Mouse (Mus musculus): ENCODE measurements around the gene Gm4869. TPM values are rescaled to one million over a fixed set of nuclear protein-coding genes. Genes with fewer than 3 reads are reported as not detected.
"Not testable (repeated sequence)": the region's sequence is repeated elsewhere in the genome, so short reads cannot be mapped to it uniquely, and the experiment has no call there.

Gene Gm4869
- not detected in 2 replicates for total RNA-seq (2017)

DNA sequence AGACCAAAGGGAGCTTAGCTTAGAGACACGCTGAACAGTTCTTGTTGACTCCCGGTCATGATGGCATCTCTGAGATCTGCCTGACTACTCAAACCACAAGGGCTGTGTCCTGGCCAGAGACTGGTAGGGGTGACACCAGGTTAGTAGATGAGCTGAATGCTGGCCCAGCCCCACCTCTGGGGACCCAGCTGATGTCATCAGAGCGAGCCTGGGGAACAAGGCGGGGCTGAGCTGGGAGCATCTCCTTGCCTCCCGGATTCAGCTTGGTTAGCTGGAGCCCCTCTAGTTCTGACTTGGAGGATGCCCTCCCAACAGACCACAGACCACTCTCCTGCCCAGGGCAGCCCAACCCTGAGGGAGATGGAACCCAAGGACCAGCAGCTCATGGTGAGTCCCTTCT, at the start of gene Gm4869:
TSS of gene Gm4869 (plus strand) at position 301 of the 400 bp plus-strand sequence.
- ATAC-seq (replicated peaks; ENCODE audit: low read depth, poor library complexity, severe bottlenecking), result no peak

DNA sequence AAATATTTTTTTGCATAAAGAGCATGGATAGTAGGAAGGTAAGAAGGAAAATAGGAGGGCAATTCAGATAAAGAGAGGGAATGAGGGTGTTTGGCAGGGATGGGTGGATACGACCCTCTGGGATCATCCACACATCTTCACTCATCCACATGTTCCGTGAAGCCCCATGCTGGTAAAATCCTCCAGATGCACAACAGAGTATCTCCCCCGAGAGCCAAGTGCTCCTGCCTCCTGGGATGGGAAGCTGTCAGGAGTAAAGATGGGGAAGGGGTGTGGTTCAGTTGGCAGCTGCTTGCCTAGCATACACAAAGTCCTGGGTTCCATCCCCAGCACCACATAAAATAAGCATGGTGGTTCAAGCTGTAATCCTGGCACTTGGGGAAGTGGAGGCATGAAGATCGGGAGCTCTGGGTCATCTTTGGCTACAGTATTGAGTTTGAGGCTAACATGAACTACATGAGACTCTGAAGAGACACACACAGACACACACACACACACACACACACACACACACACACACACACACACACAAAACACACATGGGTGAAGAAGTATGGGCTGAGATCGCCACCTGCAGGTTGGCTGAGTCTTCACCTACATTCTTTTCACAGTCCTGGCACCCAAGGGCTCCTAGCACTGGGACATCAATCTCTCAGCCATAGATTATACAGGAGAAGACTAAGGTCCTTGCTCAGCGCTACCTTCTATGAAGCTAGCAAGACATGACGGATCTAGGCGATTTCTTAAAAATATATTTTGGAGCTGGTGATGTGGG, 49.1 kb upstream of the Gm4869 start:
- peak; percentile 83 for ATAC-seq (replicated peaks; ENCODE audit: low read depth, poor library complexity, severe bottlenecking)

- no peak for ATAC-seq (replicated peaks; ENCODE audit: low read depth, poor library complexity, severe bottlenecking)
These were observed 42.7 kb upstream of the Gm4869 start for GRCm38 (mm10) chr5:140402640-140403270.

DNA sequence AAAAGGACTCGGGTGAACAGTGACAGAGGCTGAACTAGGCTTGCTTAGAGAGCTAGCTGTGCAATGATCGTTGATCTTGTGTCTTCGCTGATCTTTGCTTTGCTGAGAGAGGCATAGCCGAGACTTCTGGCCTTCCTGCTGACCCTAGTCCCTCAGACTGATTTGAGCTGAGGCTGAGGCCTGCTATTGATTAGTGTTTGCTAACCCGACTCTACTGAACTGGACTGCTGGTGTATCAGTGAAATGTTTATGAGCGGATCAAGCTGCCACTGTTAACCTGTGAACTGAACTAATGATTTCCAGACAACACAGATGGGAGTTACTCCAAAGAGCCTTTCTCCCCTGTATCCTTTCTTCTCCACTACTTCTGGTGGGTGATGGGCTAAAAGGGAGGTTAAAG, 40.3 kb upstream of the Gm4869 start:
- no peak for ATAC-seq (replicated peaks; ENCODE audit: low read depth, poor library complexity, severe bottlenecking)

GRCm38 (mm10) chr5:140406666-140407065, 38.8 kb upstream of the Gm4869 start:
- no peak for ATAC-seq (replicated peaks; ENCODE audit: low read depth, poor library complexity, severe bottlenecking)

- no peak for ATAC-seq (replicated peaks; ENCODE audit: low read depth, poor library complexity, severe bottlenecking)
These were observed 36.6 kb upstream of the Gm4869 start for GRCm38 (mm10) chr5:140408801-140409200.

GRCm38 (mm10) chr5:140411339-140411738, 34.1 kb upstream of the Gm4869 start:
- ATAC-seq (replicated peaks; ENCODE audit: low read depth, poor library complexity, severe bottlenecking), result peak; percentile 87

- no peak for ATAC-seq (replicated peaks; ENCODE audit: low read depth, poor library complexity, severe bottlenecking)
These were observed 30.8 kb upstream of the Gm4869 start for GRCm38 (mm10) chr5:140414647-140415046.

- ATAC-seq (replicated peaks; ENCODE audit: low read depth, poor library complexity, severe bottlenecking), result no peak
These were observed 27.3 kb upstream of the Gm4869 start for GRCm38 (mm10) chr5:140418106-140418488.

DNA sequence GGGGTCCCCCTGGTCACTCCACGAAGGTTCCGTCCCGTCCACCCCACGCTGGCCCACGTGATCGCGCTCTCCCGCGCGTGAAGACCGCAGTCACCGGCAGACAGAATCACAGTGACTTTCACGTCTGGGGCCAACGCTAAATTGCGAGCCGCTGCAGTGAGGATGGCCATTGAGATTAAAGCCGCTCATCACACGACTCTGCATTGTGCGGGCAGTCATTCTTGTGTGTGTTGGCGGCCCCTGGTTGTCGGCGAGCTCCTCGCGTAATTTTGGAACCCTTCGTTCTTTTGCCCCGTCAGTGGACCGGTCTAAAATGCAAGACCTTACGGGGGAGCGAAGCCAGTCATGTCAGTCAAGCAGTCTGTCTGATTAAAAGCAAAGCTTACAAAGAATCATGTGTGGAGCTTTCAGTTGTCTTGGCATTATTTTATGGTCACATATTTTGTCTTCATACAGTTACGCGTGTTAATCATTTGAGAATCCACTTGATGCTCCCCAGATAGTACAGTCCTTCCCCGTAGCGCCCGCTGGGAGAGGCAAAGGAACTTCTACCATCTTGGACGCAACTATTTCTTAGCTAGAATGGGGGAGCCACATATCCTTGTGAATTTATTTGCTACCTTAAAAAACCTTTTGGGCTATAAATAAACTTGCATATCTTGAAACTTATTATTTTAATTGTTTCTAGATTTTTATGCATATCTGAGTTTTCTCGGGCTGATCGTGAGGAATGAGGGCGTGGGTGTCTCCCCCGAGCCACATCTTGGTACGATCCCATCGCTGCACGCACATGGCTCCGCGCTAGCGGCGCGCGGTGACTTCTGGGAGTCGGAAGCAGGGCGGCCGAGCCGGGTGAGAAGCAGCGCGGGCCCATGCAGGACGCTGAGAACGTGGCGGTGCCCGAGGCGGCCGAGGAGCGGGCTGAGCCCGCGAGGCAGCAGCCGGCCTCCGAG, 26.7 kb upstream of the Gm4869 start, which contains the start of gene Eif3b:
TSS of gene Eif3b (plus strand) at position 840 of the 953 bp plus-strand sequence.
- ATAC-seq (replicated peaks; ENCODE audit: low read depth, poor library complexity, severe bottlenecking), result peak; percentile 87

GRCm38 (mm10) chr5:140419442-140420080, 25.9 kb upstream of the Gm4869 start:
- ATAC-seq (replicated peaks; ENCODE audit: low read depth, poor library complexity, severe bottlenecking), result no peak

GRCm38 (mm10) chr5:140420616-140421015, 24.8 kb upstream of the Gm4869 start:
- no peak for ATAC-seq (replicated peaks; ENCODE audit: low read depth, poor library complexity, severe bottlenecking)

DNA sequence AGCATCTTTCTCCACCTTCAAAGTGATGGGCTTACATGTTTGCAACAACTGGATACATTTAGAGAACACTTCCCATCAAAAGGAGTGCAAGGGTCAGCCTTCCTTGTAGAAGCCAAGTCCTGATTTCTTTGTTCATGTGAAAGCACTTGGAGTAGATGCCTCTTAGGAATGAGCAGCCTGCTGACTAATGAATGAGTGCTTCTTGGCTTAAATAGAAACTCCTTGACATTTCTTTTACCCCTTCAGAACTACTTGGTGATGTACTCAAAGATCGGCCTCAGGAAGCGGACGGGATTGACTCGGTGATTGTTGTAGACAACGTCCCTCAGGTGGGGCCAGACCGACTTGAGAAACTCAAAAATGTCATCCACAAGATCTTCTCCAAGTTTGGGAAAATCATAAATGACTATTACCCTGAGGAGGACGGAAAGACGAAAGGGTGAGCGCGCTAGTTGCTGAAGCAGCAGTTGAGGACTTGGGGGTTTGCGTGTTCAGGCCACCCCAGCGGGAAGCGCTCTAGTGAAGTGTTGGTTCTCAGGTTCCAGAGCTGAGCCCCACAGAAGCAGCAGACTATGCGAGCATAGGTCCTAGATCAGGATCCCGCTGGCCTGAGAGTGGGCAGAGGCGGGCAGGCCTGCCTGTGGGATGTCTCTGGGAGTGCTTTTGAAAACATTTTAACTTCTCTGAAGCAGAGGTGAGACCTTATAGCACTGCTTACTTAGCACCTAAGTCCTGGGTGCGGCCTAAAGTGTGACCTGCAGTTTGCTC, 20.2 kb upstream of the Gm4869 start:
- ATAC-seq (replicated peaks; ENCODE audit: low read depth, poor library complexity, severe bottlenecking), result no peak

- not testable (repeated sequence) for ATAC-seq (replicated peaks; ENCODE audit: low read depth, poor library complexity, severe bottlenecking)
These were observed 6.3 kb upstream of the Gm4869 start for GRCm38 (mm10) chr5:140439117-140439516.

GRCm38 (mm10) chr5:140441406-140441805, 4.0 kb upstream of the Gm4869 start:
- no peak for ATAC-seq (replicated peaks; ENCODE audit: low read depth, poor library complexity, severe bottlenecking)

DNA sequence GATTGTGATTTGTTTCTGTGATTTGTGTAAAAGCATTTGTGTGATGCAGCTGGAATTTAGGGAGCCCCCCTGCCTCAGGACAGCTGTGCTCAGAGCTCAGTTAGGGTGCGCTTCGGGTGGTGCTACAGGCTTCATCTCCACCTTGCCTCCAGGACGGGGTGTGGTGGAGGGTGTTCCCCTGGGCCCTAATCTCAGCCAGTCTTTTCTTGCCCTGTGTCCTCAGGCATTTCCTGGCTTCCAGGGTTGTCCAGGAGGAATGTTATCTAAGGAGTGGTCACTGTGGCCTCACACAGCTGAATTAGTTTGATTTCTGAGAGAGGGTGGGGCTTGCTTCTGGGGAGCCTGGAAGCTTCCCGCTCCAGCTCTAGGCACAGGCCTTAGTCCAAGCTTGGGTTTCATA, 1.4 kb upstream of the Gm4869 start:
- no peak for ATAC-seq (replicated peaks; ENCODE audit: low read depth, poor library complexity, severe bottlenecking)

- ATAC-seq (replicated peaks; ENCODE audit: low read depth, poor library complexity, severe bottlenecking), result no peak
These were observed 609 bp downstream of the Gm4869 start for GRCm38 (mm10) chr5:140446054-140446453.

DNA sequence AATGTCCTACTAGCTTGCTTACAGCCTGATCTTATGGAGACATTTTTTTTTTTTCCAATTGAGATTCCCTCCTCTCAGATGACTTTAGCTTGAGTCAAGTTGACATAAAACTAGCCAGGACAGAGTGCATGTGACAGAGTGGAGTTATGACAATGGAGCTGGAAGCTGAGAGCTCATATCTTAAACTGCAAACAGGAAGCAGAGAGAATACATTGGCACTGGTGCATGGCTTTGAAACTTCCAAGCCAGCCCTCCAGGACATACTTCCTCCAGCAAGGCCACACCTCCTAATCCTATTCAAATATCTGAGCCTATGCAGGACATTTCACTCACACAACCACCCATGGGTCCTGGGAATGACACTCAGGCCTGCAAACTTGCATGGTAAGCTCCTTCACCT, 9.0 kb downstream of the Gm4869 start:
- ATAC-seq (replicated peaks; ENCODE audit: low read depth, poor library complexity, severe bottlenecking), result no peak

GRCm38 (mm10) chr5:140455466-140455865, 10.0 kb downstream of the Gm4869 start:
- no peak for ATAC-seq (replicated peaks; ENCODE audit: low read depth, poor library complexity, severe bottlenecking)

All from common myeloid progenitor, adult 5-6 weeks (primary cell).